Mouse (Mus musculus): ENCODE measurements around the gene Gucy2d.

Gene Gucy2d

DNA sequence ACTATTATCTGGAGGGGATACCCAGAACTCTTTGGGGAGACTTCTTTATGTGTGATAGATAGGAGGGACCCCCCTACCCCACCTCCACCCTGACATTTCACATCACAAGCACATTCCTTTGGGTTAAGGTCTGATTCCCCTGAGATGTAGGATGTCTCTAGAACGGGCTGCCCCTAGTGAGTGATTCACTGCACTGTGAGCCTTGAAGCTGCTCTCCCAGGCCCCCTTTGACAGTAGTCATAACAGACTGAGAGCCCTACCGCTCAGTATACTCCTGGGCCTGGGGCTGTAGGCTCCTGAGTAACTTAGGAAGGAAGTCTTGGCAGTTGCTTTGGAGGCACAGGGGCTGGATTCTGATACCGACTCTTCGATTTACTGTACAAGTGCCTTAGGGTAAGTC lies 50.1 kb downstream of the Gucy2d start:
- DNase-seq = peak; percentile 13

- DNase-seq = no peak
Observed at GRCm38 (mm10) chr7:98490911-98491310, 50.7 kb downstream of the Gucy2d start.

DNA sequence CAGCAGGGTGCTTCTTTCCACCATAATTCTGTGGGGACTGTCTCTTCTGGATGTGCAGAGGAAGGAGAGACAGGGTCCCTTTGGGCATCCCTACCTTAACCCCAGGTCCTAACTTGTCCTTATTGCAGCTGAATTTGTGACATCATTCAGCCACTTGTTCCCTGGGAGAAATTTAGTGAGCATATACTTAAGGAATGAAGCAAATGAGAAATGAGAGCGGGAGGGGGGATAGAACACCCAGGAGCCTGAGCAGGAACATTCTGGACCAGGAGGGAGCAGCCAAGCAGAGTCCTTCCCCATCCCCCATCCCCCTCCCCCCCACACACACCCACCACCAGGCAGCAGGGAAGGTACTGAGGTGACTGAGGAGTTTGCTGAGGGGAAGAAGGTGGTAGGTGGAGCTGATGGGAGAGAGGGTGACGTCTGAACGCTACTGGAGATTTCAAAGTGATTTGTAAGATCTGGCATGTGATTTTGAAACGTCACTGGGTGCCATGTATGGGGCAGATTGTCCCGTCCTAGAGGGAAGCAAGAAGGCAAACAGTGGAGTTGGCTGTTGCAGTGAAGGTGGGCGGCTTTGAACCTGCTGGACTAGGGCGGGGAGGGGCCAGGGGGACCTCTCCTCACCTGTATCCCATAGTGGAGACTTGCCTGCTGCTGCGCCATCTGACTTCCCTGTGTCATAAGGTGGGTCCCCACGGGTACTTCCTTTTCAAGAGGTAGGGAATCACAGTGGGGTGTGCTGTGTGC lies 51.4 kb downstream of the Gucy2d start:
- DNase-seq = peak; percentile 6

GRCm38 (mm10) chr7:98492331-98492730 lies 52.1 kb downstream of the Gucy2d start:
- no peak for DNase-seq

- DNase-seq = peak; percentile 37
Observed at GRCm38 (mm10) chr7:98493307-98493706, 53.1 kb downstream of the Gucy2d start.

GRCm38 (mm10) chr7:98493901-98494480 lies 53.8 kb downstream of the Gucy2d start:
- DNase-seq = peak; percentile 5

DNA sequence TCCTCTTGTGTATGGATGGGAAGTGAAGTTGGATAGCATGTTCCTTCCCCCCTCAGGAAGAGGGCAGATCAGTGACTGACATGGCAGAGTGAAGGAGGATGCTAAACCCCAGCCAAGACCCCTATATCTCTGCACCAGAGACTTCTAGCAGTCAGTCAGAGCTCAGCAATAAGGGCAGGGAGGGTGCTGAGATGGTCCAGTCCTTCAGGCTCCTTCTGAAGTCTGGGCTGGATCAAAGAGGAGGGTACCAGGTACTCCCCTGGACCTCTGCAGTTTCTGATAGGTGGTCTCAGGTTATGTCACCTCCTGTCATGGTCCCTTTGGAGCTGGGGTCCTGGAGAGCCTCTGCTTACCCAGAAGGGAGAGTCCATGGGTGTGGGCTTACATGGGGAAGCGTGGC lies 55.4 kb downstream of the Gucy2d start:
- DNase-seq = no peak

- no peak for DNase-seq
Observed at GRCm38 (mm10) chr7:98497451-98497850, 57.2 kb downstream of the Gucy2d start.

- no peak for DNase-seq
Observed at GRCm38 (mm10) chr7:98498101-98498500, 57.9 kb downstream of the Gucy2d start.

DNA sequence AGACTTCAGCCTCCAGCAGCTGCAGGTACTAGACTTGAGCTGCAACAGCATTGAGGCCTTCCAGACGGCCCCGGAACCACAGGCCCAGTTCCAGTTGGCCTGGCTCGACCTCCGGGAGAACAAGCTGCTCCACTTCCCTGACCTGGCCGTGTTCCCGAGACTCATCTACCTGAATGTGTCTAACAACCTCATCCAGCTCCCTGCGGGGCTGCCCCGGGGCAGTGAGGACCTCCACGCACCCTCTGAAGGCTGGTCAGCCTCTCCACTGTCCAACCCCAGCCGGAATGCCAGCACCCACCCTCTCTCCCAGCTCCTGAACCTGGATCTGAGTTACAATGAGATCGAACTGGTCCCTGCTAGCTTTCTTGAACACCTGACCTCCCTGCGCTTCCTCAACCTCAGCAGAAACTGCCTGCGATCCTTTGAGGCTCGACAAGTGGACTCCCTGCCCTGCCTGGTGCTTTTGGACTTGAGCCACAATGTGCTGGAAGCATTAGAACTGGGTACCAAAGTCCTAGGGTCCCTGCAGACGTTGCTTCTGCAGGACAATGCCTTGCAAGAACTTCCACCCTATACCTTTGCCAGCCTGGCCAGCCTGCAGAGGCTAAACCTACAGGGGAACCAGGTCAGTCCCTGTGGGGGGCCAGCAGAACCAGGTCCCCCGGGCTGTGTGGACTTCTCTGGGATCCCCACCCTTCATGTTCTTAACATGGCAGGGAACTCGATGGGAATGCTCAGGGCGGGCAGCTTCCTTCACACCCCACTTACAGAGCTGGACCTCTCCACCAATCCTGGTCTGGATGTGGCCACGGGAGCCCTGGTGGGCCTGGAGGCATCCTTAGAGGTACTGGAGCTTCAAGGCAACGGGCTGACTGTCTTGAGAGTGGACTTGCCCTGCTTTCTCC lies 58.7 kb downstream of the Gucy2d start:
- no peak for DNase-seq

- peak; percentile 13 for DNase-seq
Observed at GRCm38 (mm10) chr7:98499561-98500292, 59.5 kb downstream of the Gucy2d start.

- DNase-seq = peak; percentile 45
Observed at GRCm38 (mm10) chr7:98500470-98500869, 60.3 kb downstream of the Gucy2d start.

- no peak for DNase-seq
Observed at GRCm38 (mm10) chr7:98501078-98501477, 60.9 kb downstream of the Gucy2d start.

- peak; percentile 2 for DNase-seq
Observed at GRCm38 (mm10) chr7:98502921-98503320, 62.7 kb downstream of the Gucy2d start.

DNA sequence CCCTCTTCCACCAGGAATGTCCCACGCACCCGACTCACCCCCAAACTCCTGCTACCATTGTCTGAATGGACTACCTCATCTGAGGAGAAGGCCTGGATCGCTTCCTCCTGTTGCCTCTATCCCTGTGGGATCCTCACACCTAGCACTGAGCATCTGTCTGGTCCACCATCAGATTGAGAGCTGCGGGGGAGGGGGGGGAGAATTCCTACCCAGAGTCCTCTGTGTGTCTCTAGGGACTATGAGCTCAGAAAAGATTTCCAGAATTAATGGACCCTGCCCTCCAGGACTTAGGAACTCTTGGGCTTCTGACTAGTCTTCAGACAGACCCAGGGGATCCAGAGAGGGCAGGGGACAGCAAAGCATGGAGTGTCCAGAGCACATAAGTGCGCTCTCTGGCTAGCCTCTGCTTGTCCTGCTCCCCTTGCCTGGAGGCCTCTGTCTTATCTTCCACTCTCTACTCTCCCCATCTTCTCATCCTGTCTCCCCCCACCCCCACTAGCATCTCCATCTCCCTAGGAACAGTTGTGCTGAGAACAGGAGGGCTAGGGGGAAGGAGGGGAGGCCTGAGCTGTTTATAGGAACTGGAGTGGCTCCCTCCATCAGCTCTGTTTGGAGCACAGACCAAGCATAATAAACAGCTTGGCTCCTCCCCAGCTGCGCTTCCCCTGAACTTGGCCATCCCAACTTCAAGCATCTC lies 63.9 kb downstream of the Gucy2d start:
- peak; percentile 76 for DNase-seq

GRCm38 (mm10) chr7:98504726-98505314 lies 64.6 kb downstream of the Gucy2d start:
- peak; percentile 44 for DNase-seq

DNA sequence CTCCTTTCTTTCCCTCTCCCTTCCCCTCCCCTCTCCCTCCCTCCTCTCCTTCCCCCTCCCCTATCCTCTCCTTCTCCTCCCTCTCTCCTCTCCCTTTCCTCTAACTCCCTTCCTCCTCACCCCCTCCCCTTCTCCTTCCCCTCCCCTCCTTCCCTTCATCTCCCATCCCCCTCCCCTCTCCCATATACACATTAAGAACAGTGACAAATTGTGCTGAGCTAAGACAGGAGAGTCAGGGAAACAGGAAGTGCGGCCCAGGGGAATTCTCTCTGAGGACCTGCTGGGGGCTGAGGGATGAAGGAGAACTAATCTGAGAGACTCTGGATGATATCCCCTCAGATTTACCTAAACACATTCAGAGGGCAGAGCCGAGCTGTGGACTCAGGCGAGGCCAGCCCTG lies 65.4 kb downstream of the Gucy2d start:
- DNase-seq = no peak

DNA sequence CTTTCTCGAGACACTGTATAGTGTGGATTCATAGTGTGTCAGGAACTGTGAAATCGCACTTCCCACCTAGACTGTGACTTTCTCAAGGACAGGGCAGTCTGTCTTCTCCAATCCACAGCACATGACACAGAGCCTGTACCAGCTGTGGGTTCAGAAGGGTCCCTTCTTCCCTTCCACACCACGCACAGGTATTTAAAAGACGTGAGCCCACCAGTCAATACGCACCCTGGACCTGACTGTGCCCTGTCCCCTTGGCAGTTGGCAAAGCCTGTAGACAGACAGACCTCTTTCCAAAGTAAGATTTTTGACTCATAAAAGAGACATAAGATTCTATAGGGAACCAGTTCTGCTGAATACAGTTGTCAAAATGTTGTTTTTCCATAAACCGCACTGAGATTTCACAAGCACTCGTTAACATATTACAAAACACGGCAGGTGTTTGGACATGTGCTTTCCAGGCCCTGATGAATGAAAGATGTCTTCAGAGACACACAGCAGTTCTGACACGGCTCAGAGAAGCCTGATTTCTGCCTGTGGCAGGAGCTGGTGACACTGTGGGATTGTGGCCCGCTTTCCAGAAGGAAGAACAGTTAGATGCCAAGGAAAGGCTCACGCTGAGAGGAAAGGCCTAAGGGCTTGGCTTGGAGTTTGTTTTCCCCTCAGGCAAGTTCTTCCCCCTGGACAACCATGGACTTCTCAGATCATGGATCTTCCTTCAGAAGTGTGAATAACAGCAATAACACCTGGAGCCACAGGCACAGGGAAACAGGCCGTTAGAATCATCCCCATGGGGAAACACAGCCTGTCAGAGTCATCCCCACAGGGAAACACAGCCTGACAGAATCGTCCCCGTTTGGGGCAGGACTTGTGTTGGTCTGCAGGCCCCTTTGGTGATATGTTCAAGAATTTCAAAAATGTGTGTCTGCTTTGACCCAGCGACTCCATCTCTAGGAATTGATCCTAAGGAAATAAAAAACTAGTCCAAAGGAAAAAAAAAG lies 71.0 kb downstream of the Gucy2d start:
- no peak for DNase-seq

DNA sequence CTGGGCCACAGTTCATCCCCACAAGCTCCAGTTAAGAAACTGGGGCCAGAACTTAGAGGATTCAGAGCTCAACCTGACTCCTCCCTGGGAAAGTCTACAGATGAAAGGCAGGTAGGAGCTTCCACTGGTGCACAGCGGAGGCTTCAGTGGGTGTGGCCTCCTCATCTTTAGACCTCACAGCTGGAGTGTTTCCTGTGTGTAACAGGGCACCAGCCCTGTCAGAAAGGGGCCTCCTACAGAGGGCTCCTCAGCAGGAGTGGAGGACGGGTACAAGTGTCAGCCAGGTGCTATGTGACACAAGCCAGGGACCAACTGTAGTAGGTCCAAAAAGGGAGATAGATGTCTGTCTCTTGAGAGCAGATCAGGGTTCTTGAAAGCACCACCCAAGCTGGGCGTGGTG lies 73.0 kb downstream of the Gucy2d start:
- DNase-seq = no peak

- peak; percentile 66 for DNase-seq
Observed at GRCm38 (mm10) chr7:98522576-98522975, 82.4 kb downstream of the Gucy2d start.

All from lung, postnatal 10 days (tissue).